9 mouse cellular contexts compared by ENCODE assay signal in the genomic region with DNA sequence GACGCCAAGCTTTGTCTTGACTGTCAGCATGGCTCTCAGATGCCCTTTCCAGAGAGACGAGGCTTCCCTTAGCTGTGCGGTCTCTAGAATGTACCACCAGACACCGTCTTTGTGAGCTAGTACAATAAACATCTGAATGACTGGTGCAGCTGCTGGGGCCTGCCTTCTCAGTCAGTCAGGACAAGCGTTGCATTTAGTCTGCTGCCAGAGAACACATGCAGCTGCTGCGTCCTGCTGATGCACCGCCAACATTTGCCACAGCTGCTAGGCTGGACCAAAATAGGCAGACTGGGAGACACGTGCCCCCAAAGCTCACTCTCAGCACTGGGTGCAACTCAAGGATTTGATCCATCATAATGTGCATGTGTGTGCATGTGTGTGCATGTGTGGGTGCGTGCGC. TPM values are rescaled to one million over a fixed set of nuclear protein-coding genes. Genes with fewer than 3 reads are reported as not detected.
DNase-seq lines count a peak whose midpoint lies in the region; ATAC-seq lines count a peak whose summit lies in the region.
"Had no signal": no experiment of that assay in that cellular context is flagged by ENCODE, and none has a peak within 500 bp of the region (broad histone marks: within the 10 kb centered on the region; RNA-seq: fewer than 3 reads in every experiment).

No protein-coding gene starts in this region.

- DNase-seq in liver: peak; percentile 10
- peak; percentile 20 to 52 for DNase-seq in gastrocnemius, adult 8-10 months (ENCODE audit: low spot score in 2 of 2)
- peak; percentile 51 to 61 for DNase-seq in left cerebral cortex, postnatal 10 days (ENCODE audit: extremely low spot score in 1 of 2, low spot score in 2 of 2)
- DNase-seq in natural killer cell, adult 2 months (ENCODE audit: low spot score in 2 of 2): no peak
- DNase-seq in urinary bladder, postnatal 25 days (ENCODE audit: low spot score): no peak
- no peak for DNase-seq in cerebellum, postnatal 36 days

- H3K36me3 ChIP-seq in liver, embryonic 12.5 days: no peaks in the 10 kb centered on the region
- H3K36me3 ChIP-seq in neural tube, embryonic 12.5 days: no peaks in the 10 kb centered on the region

- no peak for ATAC-seq in liver, embryonic 12.5 days
- peak; percentile 86 for ATAC-seq in neural tube, embryonic 12.5 days (ENCODE audit: low FRiP score, low read depth)

- H3K9me3 ChIP-seq in liver, embryonic 12.5 days (replicated peaks): no peaks in the 10 kb centered on the region
- no peaks in the 10 kb centered on the region for H3K9me3 ChIP-seq in neural tube, embryonic 12.5 days
- H3K9me3 ChIP-seq: G1E had no signal

- H3K4me2 ChIP-seq in liver, embryonic 12.5 days: no peak overlapping the region
- no peak overlapping the region for H3K4me2 ChIP-seq in neural tube, embryonic 12.5 days (replicated peaks)

- no peak overlapping the region for H3K27ac ChIP-seq in liver, embryonic 12.5 days
- H3K27ac ChIP-seq in neural tube, embryonic 12.5 days: no peak overlapping the region

- H3K9ac ChIP-seq in liver, embryonic 12.5 days: no peak overlapping the region
- no peak overlapping the region for H3K9ac ChIP-seq in neural tube, embryonic 12.5 days

- 82% methylated on average over 10 of the region's 10 CpGs for WGBS in liver, embryonic 12.5 days (ENCODE audit: insufficient replicate concordance)
- 30% methylated on average over 10 of the region's 10 CpGs for WGBS in neural tube, embryonic 12.5 days

- intact Hi-C loops in left cerebral cortex, postnatal 10 days (cut with DNase I): no loop called here

- H3K4me1 ChIP-seq in liver, embryonic 12.5 days: no peaks in the 10 kb centered on the region
- peaks cover 7% of the 10 kb centered on the region; the same call in 1 of the 2 replicates for H3K4me1 ChIP-seq in neural tube, embryonic 12.5 days

- no peaks in the 10 kb centered on the region for H3K27me3 ChIP-seq in liver, embryonic 12.5 days (replicated peaks)
- H3K27me3 ChIP-seq in neural tube, embryonic 12.5 days (replicated peaks): no peaks in the 10 kb centered on the region

- H3K4me3 ChIP-seq in liver, embryonic 12.5 days: no peak overlapping the region
- no peak overlapping the region for H3K4me3 ChIP-seq in neural tube, embryonic 12.5 days

RNA-seq across cellular contexts. Expression of a gene that starts 44.5 kb away (rescaled TPM):
- 13.1 and 13.7 TPM in 2 replicates for polyA plus RNA-seq in liver, embryonic 12.5 days (2016; fragmentation: Nextera tagmentation; extraction: Ambion mirVana)
- 1 to 10 TPM; 6.8 to 8.9 (median 7.8) TPM for total RNA-seq in gastrocnemius, adult 8-10 months (2022)
- total RNA-seq in left cerebral cortex, postnatal 10 days (2021): 10 to 100 TPM; 12.7 to 13.9 TPM
- polyA plus RNA-seq in neural tube, embryonic 12.5 days (2016; fragmentation: Nextera tagmentation; extraction: Ambion mirVana): 16.2 and 18.8 TPM in 2 replicates

RNA-seq across cellular contexts. Expression of a gene that starts 44.6 kb away (rescaled TPM):
- 3.5 and 3.6 TPM in 2 replicates for polyA plus RNA-seq in liver, embryonic 12.5 days (2016; fragmentation: Nextera tagmentation; extraction: Ambion mirVana)
- 1 to 10 TPM in 3 of 4 experiments, under 1 TPM in 1; 0.99 to 2.7 (median 2.3) TPM for total RNA-seq in gastrocnemius, adult 8-10 months (2022)
- 10 to 100 TPM; 13.3 to 15.2 TPM for total RNA-seq in left cerebral cortex, postnatal 10 days (2021)
- polyA plus RNA-seq in neural tube, embryonic 12.5 days (2016; fragmentation: Nextera tagmentation; extraction: Ambion mirVana): 10.0 and 12.6 TPM in 2 replicates

Comparison
In these comparisons a context has a peak if more than half of its experiments do, and no peak if none do; other contexts are left out.
1. DNase-seq: peak in liver (single experiment), gastrocnemius, adult 8-10 months (2 of 2) and left cerebral cortex, postnatal 10 days (2 of 2); none in natural killer cell, adult 2 months (0 of 2), urinary bladder, postnatal 25 days (single experiment) and cerebellum, postnatal 36 days (0 of 2).